Mouse (Mus musculus) mouse embryonic stem cell (cell line): Measurements from ENCODE around the gene Fbxo11.
"Not testable (repeated sequence)": the region's sequence is repeated elsewhere in the genome, so short reads cannot be mapped to it uniquely, and the experiment has no call there.

ENCODE experiments used
- in situ Hi-C, 2 experiments: fragments of 300-500 bp; cut with MboI; formaldehyde crosslinking; loops; 1 replicate in 1 of 2; 3 replicates in 1 of 2; pipeline ENCODE4 v1.14.3; 2019 to 2020; ENCODE audit warnings: low sequenced_read_pairs in 2 of 2, low pct_unique_long_range_greater_than_20kb in 1 of 2, mixed read lengths in 1 of 2; ENCODE audit not compliant: unreplicated experiment in 1 of 2

Gene Fbxo11

GRCm38 (mm10) chr17:87975229-87975853 lies 89.8 kb downstream of the Fbxo11 start:
- in situ Hi-C loops, result no loop called here

GRCm38 (mm10) chr17:87974629-87975228 lies 90.4 kb downstream of the Fbxo11 start, which contains the start of gene Msh6:
Gene Msh6, plus strand, starts transcription at chr17:87975062.
- in situ Hi-C loops, result no loop called here

GRCm38 (mm10) chr17:87973261-87974167 lies 91.6 kb downstream of the Fbxo11 start:
- in situ Hi-C loops, result no loop called here

- in situ Hi-C loops, result no loop called here
Observed at GRCm38 (mm10) chr17:87972856-87973255, 92.2 kb downstream of the Fbxo11 start.

GRCm38 (mm10) chr17:87971696-87972591 lies 93.1 kb downstream of the Fbxo11 start:
- in situ Hi-C loops, result not testable (repeated sequence)

GRCm38 (mm10) chr17:87968483-87968926 lies 96.6 kb downstream of the Fbxo11 start:
- in situ Hi-C loops, result not testable (repeated sequence)

- in situ Hi-C loops, result no loop called here
Observed at GRCm38 (mm10) chr17:87963081-87964075, 101.7 kb downstream of the Fbxo11 start.

GRCm38 (mm10) chr17:87959931-87960330 lies 105.2 kb downstream of the Fbxo11 start:
- in situ Hi-C loops, result loop anchor here in 1 of 2 experiments (10.0 kb wide), 1 partner anchor 185 kb away; no protein-coding TSS in a partner anchor

GRCm38 (mm10) chr17:87959406-87959805 lies 105.7 kb downstream of the Fbxo11 start:
- in situ Hi-C loops, result loop anchor here in 1 of 2 experiments (10.0 kb wide), 1 partner anchor 185 kb away; no protein-coding TSS in a partner anchor

- in situ Hi-C loops, result loop anchor here in 1 of 2 experiments (10.0 kb wide), 1 partner anchor 183 kb away; no protein-coding TSS in a partner anchor
Observed at GRCm38 (mm10) chr17:87958283-87958682, 106.8 kb downstream of the Fbxo11 start.

- in situ Hi-C loops, result loop anchor here in 1 of 2 experiments (10.0 kb wide), 1 partner anchor 182 kb away; no protein-coding TSS in a partner anchor
Observed at GRCm38 (mm10) chr17:87957096-87957840, 107.8 kb downstream of the Fbxo11 start.

GRCm38 (mm10) chr17:87954618-87955124 lies 110.4 kb downstream of the Fbxo11 start:
- in situ Hi-C loops, result loop anchor here in 1 of 2 experiments (10.0 kb wide), 1 partner anchor 180 kb away; no protein-coding TSS in a partner anchor

GRCm38 (mm10) chr17:87948965-87949584 lies 116.0 kb downstream of the Fbxo11 start:
- in situ Hi-C loops, result loop anchor here (5.0 kb wide), 2 partner anchors 62 to 72 kb away; no protein-coding TSS in a partner anchor
